Mouse (Mus musculus) liver, postnatal 0 days (tissue): ENCODE measurements around the gene Gpc6. TPM values are rescaled to one million over a fixed set of nuclear protein-coding genes. Genes with fewer than 3 reads are reported as not detected.
A peak's percentile ranks its signal among the peaks of the same experiment; 100 is the strongest.

Source experiments
- ATAC-seq: fragments of 200-750 bp; cut with Nextera tagmentation; 2 replicates; pipeline ENCODE4 v1.8.0; 2017; ENCODE audit warnings: mild to moderate bottlenecking, moderate library complexity
- DNase-seq: peaks from one replicate; pipeline ENCODE4 v3.0.0-alpha.2; 2016
- H3K27ac ChIP-seq: fragments of 300-500 bp; sonication (generic); 2 replicates; pipeline ENCODE4 v1.5.1; 2014; ENCODE audit warnings: antibody characterized with exemption, moderate library complexity, mild to moderate bottlenecking, low read depth
- H3K27me3 ChIP-seq: fragments of 300-500 bp; sonication (generic); 2 replicates; pipeline ENCODE4 v1.6.1; 2014; ENCODE audit warnings: low read length, control low read depth, mixed read lengths; ENCODE audit not compliant: insufficient read depth
- H3K36me3 ChIP-seq: fragments of 300-500 bp; sonication (generic); replicated peaks from 2 replicates; pipeline ENCODE4 v1.6.1; 2014; ENCODE audit warnings: mild to moderate bottlenecking, control low read depth, low read length, moderate library complexity, mixed read lengths; ENCODE audit not compliant: insufficient read depth
- H3K4me1 ChIP-seq: fragments of 300-500 bp; sonication (generic); 2 replicates; pipeline ENCODE4 v1.6.1; 2014; ENCODE audit warnings: antibody characterized with exemption, mild to moderate bottlenecking, control low read depth; ENCODE audit not compliant: insufficient read depth
- H3K4me2 ChIP-seq: fragments of 300-500 bp; sonication (generic); 2 replicates; pipeline ENCODE4 v1.6.1; 2014; ENCODE audit warnings: low read depth, mild to moderate bottlenecking, low read length, moderate library complexity, mixed read lengths
- H3K4me3 ChIP-seq: fragments of 300-500 bp; sonication (generic); 2 replicates; pipeline ENCODE4 v1.5.1; 2014; ENCODE audit warnings: low read depth, low read length
- H3K9ac ChIP-seq: fragments of 300-500 bp; sonication (generic); replicated peaks from 2 replicates; pipeline ENCODE4 v1.6.1; 2014; ENCODE audit warnings: mild to moderate bottlenecking, moderate library complexity
- H3K9me3 ChIP-seq: fragments of 300-500 bp; sonication (generic); 2 replicates; pipeline ENCODE4 v1.6.1; 2016; ENCODE audit warnings: mild to moderate bottlenecking, control low read depth, low read length, mixed read lengths
- CTCF ChIP-seq: sonication (generic); IDR thresholded peaks from 2 replicates; pipeline ENCODE4 v1.5.1; 2016; ENCODE audit warnings: antibody characterized with exemption, low read depth
- EP300 ChIP-seq: IDR thresholded peaks from 2 replicates; pipeline ENCODE4 v1.6.1; 2016; ENCODE audit warnings: antibody characterized with exemption, low read depth, mild to moderate bottlenecking
- WGBS: fragments of 180-500 bp; shearing (Covaris S2); extraction: QIAGEN DNeasy Blood & Tissue Kit; methylation state at CpG from one replicate; pipeline ENCODE4 v1.1.7; 2014; ENCODE audit not compliant: insufficient replicate concordance; 5-methylcytosine and 5-hydroxymethylcytosine counted together
- polyA plus RNA-seq: library from polyadenylated mRNA; unstranded; fragments of >200 nt; fragmentation: Nextera tagmentation; extraction: Ambion mirVana; gene quantifications from 2 replicates; pipeline ENCODE4 v1.2.1, GENCODE M21; 2015

Gpc6 gene
- 4.4 and 4.8 TPM in 2 replicates for polyA plus RNA-seq

GRCm38 (mm10) chr14:116924876-116925601, at the start of gene Gpc6:
TSS of gene Gpc6 (plus strand) at chr14:116925315.
- Histone ChIP-seq H3K9me3 (no peaks in the 10 kb centered on the region), H3K4me2 (peak within 1 kb of the TSS; percentile 67), H3K27ac (peak within 1 kb of the TSS; percentile 62), H3K9ac (peak within 1 kb of the TSS; percentile 48), H3K27me3 (peaks cover 14% of the 10 kb centered on the region), H3K4me3 (peak within 1 kb of the TSS; percentile 60), H3K36me3 (no peaks in the 10 kb centered on the region), H3K4me1 (peaks cover 4% of the 10 kb centered on the region)
- ATAC-seq (peak; percentile 73), DNase-seq (peak; percentile 70)
- 2% methylated on average over 38 of the region's 38 CpGs for WGBS
- TF ChIP-seq EP300 = no peak
- no peak for TF ChIP-seq CTCF

DNA sequence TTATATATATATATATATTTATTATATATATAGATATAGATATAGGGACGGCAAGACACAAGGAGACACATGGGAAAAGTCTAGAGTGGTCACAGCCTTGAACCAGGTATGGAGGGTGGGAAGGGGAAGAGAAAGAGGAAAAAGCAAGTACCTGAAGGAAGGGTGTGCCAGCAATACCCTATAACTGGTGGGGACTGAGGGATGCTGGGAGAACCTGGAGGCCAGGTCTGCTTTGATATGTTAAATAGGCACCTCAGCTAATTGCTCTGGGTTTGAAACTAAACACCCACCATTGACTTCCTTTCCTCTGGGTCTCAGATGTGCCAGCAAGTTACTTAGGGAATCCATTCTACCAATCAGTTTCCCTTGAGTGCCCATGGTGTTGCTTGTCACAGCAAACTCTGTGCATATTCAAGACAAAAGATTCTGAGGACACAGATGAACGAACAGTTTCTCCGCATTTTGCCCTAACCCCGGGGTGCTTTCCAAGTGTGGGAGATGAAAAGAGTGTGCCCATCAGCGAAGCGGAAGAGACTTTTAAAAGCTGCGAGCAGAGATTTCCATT, 42.6 kb upstream of the Gpc6 start:
- 70% methylated on average over 7 of the region's 7 CpGs for WGBS
- no peak overlapping the region for H3K27ac ChIP-seq
- TF ChIP-seq EP300 (no peak), CTCF (no peak)
- no peak for DNase-seq
- H3K9ac ChIP-seq = no peak overlapping the region
- H3K4me1 ChIP-seq = no peaks in the 10 kb centered on the region
- no peak for ATAC-seq
- H3K36me3 ChIP-seq = no peaks in the 10 kb centered on the region
- H3K4me2 ChIP-seq = no peak overlapping the region
- no peaks in the 10 kb centered on the region for H3K9me3 ChIP-seq
- H3K27me3 ChIP-seq = no peaks in the 10 kb centered on the region
- H3K4me3 ChIP-seq = no peak overlapping the region

DNA sequence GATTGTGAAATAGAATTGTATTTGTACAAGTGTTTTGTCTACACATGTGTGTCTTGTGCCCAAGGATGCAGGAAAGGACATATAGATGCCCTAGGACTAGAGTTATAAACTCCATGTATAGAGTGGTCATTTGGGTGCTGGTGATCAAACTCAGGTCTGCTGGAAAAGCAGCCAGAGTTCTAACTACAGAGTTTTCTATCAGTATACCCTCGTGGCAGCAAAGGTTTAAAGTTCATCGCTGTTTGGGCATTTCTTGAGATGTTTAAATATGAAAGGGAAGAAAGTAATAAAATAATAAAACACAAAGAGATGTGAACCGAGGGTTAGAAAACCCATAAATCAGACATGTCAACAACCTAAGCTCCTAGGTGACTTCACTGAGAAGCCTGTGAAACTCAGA, 30.8 kb upstream of the Gpc6 start:
- WGBS = 49% methylated on average over 3 of the region's 3 CpGs
- Histone ChIP-seq H3K36me3 (no peaks in the 10 kb centered on the region), H3K4me2 (no peak overlapping the region), H3K9me3 (no peaks in the 10 kb centered on the region), H3K27ac (no peak overlapping the region), H3K27me3 (no peaks in the 10 kb centered on the region), H3K9ac (no peak overlapping the region), H3K4me3 (no peak overlapping the region), H3K4me1 (no peaks in the 10 kb centered on the region)
- TF ChIP-seq CTCF (no peak), EP300 (no peak)
- DNase-seq = no peak
- no peak for ATAC-seq

- no peak for TF ChIP-seq EP300
- TF ChIP-seq CTCF = no peak
- Histone ChIP-seq H3K4me1 (no peaks in the 10 kb centered on the region), H3K36me3 (no peaks in the 10 kb centered on the region), H3K9ac (no peak overlapping the region), H3K9me3 (no peaks in the 10 kb centered on the region), H3K4me2 (no peak overlapping the region), H3K4me3 (no peak overlapping the region), H3K27me3 (no peaks in the 10 kb centered on the region), H3K27ac (no peak overlapping the region)
- ATAC-seq (no peak), DNase-seq (no peak)
- 24% methylated on average over 1 of the region's 1 CpGs for WGBS
These were observed 27.1 kb upstream of the Gpc6 start for GRCm38 (mm10) chr14:116897971-116898370.

GRCm38 (mm10) chr14:116911768-116912167, 13.3 kb upstream of the Gpc6 start:
- no peak overlapping the region for H3K27ac ChIP-seq
- H3K36me3 ChIP-seq = no peaks in the 10 kb centered on the region
- no peaks in the 10 kb centered on the region for H3K27me3 ChIP-seq
- H3K4me3 ChIP-seq = no peak overlapping the region
- H3K9me3 ChIP-seq = no peaks in the 10 kb centered on the region
- no peak overlapping the region for H3K9ac ChIP-seq
- no peak for DNase-seq
- no peaks in the 10 kb centered on the region for H3K4me1 ChIP-seq
- TF ChIP-seq CTCF = no peak
- no peak for TF ChIP-seq EP300
- H3K4me2 ChIP-seq = no peak overlapping the region
- no peak for ATAC-seq
- WGBS = 50% methylated on average over 1 of the region's 1 CpGs

GRCm38 (mm10) chr14:116916874-116917273, 8.2 kb upstream of the Gpc6 start:
- Histone ChIP-seq H3K4me3 (no peak overlapping the region), H3K9me3 (no peaks in the 10 kb centered on the region), H3K27ac (no peak overlapping the region), H3K9ac (no peak overlapping the region), H3K36me3 (no peaks in the 10 kb centered on the region), H3K27me3 (no peaks in the 10 kb centered on the region), H3K4me2 (no peak overlapping the region), H3K4me1 (no peaks in the 10 kb centered on the region)
- ATAC-seq (no peak), DNase-seq (no peak)
- 75% methylated on average over 6 of the region's 6 CpGs for WGBS
- no peak for TF ChIP-seq EP300
- TF ChIP-seq CTCF = no peak
